Mouse (Mus musculus) ES-CJ7 (cell line): ENCODE results near the gene Wdr4.
"Not testable (repeated sequence)": the region's sequence is repeated elsewhere in the genome, so short reads cannot be mapped to it uniquely, and the experiment has no call there.

Experiments used
- DNase-seq: peaks from one replicate; pipeline ENCODE4 v3.0.0; 2011; ENCODE audit warnings: low read depth, low spot score

Gene Wdr4

DNA sequence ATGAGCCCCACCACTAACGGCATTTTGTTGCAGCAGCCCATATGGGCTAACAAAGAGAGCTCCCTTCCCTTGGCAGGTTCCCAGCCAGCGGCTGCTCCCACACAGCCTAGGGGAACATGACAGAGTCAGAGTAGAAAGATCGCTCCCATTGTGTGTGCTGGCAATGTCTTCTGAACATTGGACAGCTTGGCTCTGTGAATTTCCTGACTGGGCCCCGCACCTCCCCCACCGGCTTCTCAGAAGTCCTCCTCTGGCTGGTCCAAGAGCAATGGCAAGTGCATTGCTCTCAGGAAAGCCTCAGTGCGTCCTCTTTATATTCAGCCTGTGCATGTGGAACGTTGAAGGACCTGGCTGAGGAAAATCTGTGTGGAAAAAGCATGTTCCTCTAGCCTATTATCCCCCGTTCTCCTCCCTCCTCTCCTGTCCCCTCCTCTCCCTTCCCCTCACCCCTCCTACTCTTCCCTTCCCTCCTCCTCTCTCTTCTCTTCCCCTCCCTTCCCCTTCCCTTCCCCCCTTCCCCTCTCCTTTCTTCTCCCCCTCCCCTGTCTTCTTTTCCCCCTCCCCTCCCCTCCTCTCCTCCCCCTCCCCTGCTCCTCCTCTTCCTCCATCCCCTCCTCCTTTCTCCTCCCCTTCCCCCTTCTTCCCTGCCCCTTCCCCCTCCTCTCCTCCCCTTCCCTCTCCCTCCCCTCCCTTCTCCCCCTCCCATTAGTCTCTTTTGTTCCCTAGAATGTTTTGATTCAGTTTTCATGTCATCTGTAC, 16.3 kb upstream of the Wdr4 start:
- no peak for DNase-seq

DNA sequence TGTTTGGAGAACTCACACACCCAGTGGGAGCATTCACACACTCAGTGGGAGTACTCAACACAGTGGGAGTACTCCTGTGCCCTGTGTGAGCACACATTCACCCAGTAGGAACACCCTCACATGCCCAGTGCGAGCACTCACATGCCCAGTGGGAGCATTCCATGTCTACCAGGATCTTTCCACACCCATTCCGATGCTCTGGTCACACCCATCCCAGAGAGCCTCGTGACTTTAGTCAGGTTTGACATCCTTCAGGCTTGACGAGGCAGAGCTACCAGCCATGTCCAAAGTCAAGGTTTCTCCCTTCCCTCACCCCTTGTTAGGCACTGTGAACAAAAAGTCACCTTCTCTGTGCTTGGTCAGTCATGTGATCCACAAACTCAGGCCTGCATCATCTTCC, 15.6 kb upstream of the Wdr4 start:
- DNase-seq = no peak

DNA sequence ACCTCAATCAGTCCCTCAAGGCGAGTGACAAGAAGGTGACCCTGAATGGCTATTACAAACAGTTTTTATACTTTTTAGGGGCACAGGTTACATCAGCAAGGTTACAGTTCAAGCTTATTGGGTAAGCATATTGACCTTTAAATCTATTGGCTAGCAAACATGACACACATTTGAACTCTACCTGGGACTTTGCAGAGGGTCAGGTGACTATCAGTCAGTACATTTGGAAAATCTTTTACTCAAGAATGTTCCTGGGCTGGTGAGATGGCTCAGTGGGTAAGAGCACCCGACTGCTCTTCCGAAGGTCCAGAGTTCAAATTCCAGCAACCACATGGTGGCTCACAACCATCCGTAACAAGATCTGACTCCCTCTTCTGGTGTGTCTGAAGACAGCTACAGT, 12.6 kb upstream of the Wdr4 start:
- DNase-seq = not testable (repeated sequence)

DNA sequence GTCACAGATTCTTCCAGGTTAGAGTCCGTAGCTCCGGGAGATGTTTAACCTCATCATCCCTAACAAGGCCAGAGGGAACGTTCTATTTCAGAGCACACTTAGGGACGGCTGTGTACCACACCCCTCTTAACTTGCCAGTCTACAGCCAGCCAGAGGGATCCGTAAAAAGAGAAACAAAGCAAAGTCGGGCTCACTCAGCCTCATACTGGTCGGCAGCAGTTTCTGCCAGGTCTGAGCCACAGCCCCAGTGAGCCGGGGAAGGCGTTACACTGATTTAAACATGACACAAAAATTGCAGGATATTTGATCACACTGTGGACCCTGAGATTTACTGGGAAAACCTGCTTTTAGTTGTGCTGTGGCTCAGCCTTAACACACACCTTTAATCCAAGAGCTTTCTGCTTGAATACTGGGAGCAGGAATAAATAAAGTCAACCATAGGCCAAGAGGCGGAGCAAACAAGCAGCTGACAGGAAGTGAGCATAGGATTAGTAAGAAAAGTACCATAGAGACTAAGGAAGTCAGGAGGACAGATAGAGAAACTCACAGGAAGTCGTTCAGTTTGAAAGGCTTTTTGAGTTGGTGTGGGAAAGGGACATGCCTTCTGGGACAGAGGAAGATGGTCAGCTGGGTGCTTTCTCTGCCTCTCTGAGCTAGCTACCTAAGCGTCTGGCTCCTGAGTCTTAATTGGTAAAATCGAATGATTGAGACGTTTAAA, 11.8 kb upstream of the Wdr4 start:
- peak; percentile 74 for DNase-seq

DNA sequence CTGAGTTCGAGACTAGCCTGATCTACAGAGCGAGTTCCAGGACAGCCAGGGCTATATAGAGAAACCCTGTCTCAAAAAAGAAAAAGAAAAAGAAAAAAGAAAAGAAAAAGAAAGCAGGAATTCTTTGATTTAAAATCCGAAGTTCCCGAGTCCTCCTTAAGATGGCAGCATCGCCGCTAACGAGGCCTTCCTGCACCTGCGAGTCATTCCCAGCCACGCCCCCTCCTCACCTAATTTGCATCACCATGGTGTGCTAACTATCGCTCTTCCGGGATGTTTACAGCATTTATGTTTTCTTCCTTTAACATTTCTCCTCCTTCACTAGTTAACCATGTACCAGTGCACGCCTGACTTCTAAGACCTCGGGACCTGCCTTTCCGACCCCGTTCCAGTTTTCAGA, 9.5 kb upstream of the Wdr4 start:
- DNase-seq = peak; percentile 91

DNA sequence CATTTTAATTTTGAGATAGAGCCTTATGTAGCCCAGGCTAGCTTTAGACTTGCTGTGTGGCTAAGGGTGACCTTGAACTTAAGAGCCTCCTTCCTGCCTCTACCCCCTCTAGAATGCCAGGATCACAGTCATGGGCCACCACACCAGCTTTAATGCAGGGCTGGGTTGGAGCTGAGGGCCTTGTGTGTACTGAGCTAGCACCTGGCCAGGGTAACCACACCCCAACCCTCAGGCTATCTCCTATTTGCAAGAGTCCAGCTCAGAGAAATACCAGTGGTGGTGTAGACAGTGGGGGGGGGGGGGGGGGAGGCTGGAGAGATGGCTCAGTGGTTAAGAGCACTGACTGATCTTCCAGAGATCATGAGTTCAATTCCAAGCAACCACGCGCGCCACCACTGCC, 6.0 kb upstream of the Wdr4 start:
- DNase-seq = peak; percentile 87

DNA sequence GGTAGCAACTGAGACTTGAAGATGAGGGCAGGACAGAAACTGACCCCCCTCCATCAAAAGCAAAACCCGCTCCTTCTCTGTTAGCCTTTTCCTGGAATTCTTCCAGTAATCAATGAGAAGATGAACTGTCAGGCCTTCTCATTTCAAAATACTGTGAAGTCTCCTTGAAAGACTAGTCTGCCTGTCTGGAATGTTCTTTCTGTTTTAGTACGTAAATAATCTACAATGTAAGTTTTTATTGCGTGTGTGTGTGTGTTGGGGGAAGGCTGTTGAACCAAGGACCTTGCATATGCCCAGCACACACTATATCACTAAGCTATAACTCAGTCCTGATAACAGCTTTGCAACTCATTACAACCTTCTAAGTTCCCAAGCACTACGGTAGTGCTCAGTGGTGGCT, 5.3 kb upstream of the Wdr4 start:
- no peak for DNase-seq

DNA sequence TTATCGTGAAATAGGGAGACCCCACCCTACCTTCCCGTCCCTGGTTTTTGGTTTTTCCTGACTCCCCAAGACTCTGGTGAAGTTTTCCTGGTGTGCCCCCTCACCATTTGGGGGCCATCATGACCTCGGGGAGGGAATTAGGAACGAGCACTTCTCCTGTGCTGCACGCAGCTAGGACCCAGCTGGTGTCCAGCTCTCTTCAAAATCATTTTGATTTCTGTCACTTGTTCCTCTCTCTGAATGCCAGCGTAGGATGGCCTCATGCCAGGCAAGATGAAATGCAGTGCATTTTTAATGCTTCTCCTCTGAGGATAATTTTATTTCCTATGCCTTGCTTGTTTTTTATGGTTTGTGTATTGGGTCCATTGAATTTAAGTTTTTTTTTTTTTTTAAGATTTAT, 2.2 kb upstream of the Wdr4 start:
- no peak for DNase-seq

DNA sequence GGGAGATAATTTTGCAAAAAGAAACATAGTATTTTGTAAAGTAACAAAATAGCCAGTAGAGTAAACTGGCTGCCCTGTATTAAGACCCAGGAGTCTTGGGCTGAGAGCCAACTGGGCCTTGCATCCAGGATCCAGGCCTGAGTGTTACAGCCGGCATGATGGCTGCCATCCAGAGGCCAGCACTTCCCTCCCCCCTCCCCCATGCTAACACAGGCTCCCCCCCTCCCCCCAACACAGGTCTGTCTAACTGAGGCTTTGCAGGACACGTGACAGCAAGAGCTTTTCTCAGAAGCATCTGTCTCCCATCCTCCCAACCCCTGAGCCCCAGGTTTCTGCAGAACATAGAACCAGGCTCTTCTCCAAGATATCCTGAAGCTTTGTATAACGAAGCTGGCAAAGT, 1.1 kb upstream of the Wdr4 start:
- peak; percentile 72 for DNase-seq

DNA sequence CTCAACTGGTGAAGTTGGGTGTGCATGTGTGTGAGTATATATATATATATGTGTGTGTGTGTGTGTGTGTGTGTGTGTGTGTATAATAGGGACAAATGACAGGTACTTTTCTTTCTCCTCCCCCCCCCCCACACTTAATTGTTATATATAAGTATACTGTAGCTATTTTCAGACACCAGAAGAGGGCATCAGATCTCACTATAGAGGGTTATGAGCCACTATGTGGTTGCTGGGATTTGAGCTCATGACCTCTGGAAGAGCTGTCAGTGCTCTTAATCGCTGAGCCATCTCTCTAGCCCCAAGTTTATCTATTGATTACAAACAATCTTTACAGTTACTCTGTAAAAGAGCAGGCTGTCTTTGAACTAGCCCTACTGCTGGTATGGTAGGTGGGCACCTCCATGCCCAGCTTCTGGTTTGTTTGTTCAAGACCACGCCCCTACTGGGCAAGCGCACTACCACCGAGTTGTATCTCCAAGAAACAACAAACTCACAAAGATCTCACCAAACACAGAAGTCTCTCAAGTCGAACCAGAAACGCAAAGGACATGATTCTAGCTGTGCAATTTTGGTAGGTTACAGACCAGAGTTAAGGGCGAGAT, 335 bp downstream of the Wdr4 start:
- DNase-seq = peak; percentile 66

DNA sequence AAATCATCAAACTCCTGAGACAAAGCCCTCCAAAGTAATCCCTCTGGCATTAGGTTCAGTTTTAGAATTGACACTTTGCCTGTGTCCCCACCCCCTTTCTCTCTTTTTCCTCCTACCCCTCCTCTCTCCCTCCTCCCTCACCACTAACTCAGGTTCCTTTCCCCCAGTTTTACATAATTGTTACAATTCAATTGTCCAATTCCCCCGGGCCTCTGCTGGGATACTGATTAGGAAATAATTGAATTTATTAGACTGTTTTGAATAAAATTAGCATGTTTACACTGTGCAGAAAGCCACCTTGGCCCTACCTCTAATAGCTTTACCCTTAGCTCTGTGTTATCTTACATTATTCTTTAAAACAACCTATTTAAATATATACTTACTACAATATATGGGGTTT, 5.1 kb downstream of the Wdr4 start:
- no peak for DNase-seq

DNA sequence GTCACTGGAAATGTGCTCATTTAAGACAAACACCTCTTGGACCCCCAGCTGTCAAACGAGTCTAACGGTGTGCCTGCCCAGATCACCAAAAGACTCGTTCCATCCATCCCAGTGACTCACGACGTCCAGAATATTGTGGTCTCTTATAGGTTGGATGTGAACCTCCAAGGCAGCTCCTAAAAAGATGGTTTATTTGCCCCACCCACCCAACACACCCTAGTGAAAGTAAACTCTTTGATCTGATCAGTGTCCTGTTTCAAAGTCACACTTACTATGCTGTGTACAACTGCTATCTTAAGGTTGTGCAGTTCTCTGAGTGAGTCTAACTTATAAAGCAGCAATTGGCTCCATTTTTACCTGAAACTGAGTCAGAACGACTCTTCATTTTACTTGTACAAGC, 7.2 kb downstream of the Wdr4 start:
- DNase-seq = no peak

DNA sequence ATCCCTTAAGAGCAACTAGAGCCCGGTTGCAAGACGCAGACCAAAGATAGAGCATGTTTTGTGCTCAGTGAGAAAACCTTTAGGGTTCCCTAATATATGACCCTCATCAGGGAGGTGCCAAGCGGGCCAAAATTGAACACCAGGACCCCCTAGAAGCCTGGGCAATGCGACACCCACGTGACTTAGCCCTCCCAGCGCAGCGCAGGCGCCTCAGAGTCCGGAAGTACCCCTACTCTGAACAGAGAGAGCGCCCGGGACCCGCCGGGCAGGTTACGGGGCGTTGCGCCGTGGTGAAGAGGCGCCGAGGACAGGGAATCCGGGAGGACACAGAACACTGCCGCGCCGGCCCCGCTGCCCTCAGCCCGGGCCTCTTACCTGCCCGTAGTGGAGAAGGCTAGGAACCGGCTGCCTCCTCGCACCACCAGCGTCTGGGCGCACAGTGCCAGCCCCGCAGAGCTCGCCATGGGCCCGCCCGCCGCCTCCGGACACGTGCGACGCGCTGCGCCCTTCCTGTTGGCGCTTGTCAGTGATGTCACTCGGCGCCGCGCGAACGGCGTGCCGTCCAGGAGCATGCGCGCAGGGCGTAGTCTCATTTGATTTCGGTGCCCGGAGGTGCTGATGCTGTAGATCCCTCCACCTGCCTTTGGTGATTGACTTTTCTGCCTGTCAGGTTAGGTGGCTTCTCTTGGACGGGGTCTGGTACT, 7.8 kb downstream of the Wdr4 start:
- peak; percentile 96 for DNase-seq

DNA sequence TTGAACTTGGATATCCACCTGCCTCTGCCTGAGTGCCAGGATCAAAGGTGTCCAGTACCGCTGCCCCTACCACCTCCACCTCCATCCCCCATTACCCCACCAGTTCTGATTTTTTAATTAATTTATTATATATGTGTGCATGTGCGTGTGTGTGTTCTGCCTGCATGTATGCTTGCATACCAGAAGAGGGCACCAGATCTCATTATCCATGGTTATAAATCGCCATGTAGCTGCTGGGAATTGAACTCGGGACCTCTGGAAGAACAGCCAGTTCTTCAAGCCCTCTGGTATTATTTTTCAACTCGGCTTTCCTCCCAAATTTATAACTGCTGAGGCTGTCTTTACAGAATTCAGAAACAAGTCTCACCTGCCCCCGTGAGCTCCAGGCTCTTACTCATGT, 8.8 kb downstream of the Wdr4 start:
- peak; percentile 71 for DNase-seq

DNA sequence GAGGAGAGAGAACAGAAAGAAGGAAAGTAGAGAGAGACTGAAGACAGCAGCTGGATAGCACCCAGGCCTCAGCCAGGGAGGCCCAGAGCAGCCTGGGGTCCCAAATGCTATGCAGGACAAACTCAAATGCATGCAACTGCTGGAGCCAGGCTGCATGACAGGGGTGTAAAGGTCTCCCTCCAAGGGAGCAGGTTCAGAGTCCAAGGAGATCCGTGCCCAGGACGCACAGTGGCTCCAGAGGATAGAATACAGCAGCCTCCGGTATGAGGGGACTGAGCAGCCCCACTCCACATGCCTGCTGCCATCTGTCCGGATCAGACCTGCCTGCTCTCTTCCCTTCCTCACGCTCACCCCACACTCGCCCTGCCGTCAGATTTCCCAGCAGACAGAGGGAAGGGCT, 13.5 kb downstream of the Wdr4 start:
- no peak for DNase-seq

DNA sequence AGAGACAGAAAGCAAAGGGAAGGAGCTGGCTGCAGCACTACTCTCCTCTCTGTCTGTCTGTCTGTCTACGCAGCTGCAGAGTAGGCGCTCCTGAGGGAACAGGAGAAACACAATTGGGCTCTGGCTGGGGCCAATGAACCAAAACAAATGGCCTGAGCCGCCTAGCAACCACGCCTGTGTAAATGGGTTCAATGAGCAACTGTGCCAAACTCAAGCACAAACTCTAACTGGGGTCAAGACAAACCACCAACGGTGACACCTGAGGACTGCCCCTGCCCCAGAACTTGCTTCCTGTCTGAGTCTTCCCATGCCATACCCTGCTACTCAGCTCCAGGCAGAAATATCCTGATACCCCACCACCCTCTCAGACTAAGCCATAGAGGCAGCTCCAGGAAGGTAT, 14.8 kb downstream of the Wdr4 start:
- DNase-seq = no peak

DNA sequence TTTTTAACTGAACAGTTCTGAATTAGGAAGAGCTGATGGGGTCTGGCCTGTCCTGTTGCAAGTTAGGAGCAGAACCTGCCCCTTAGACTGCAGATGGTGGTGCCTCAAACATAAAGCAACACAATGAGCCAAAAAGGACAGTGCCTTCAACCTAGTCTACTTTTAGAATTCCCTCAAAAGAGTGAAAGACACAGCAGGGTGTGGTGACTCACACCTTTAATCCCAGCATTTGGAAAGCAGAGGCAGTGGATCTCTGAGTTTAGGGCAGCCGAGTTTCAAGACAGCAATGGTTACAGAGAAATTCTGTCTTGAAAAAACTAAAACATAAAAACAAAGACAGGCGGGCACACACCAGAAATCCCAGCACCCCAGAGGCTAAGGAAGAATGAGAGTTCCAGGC, 15.8 kb downstream of the Wdr4 start:
- no peak for DNase-seq

DNA sequence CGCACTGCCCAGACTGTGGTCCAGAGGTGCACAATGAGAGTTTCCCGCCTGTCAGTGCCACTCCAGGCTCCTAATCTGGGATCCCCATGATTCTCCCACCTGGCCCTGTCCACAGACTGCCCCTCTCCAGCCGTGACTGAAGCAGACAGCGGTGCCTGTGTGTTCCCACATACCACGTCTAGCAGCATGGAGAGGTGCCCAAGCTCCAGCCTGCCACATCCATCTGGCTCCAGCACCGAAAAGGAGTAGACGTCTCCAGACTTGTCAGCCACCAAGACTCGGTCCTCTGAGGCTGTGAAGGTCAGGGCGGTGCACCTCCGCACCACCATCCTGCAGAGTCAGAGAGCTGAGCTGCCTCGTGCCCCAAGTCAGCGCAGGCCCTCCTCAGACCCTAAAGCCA, 16.4 kb downstream of the Wdr4 start:
- no peak for DNase-seq

DNA sequence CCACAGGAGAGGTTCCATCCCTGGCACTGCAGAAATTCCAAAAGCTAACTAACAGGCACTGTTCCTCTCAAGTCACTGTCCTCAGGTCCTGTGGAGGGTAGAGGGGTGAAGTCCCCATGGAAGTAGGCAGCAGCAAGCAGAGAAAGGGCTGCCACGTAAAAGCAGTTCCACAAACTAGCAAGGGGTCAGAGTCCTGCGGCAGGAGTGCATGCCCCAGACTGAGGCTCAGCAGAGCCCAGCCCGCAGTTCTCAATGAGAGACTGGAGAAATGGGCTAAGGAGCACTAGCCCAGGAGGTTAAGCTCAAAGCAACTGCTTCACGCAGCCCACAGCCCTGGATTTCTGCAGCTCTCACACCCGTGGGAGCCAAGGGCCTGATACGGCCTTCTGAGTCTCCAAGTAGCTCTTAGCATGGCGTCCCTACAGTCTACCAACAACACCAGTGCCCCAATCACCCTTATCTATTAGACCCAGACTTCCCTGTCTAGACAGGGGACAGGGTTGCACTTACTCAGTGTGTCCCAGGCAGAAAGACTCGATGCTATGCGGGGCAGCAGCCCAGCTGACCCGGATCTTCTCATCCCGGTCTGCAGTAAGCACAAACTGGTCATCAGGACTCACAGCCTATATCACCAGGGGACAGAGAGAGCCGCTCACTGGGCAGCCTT, 17.4 kb downstream of the Wdr4 start:
- no peak for DNase-seq

DNA sequence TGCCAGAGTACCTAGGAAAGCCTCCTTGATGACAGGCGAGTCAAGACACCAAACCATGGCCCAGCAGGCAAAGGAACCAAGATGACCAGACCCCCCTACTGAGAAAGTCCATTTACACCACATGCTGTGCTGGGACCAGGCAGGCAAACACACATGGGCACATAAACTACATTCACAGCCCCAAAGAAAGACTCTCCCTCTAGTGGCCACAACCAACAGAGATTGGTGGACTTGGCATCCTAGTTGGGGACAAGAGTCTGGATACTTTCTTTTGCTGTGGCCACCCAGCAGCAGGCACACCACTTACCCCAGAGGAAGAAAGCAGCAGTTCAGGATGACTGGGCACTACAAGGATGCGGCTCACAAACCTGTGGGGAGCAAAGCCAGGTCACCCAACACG, 18.9 kb downstream of the Wdr4 start:
- no peak for DNase-seq

DNA sequence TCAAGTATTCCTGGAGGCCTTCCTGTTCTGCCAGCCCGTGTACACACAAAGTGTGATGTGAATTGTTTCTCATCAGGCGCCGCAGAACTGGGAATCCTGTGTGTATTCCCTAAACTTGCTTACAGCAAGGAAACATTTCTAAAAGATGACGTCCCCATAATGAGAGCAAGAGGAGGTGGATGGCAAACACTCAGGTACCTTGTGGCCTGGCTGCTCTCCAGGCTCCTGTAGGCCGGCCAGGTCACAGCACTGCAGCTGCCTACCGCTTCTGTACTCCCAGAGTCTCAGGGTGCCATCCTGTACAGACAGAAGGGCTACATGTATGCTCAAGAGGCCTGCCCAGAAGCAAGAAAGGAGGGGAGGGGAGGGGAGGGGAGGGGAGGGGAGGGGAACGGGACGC, 19.4 kb downstream of the Wdr4 start:
- DNase-seq = no peak

DNA sequence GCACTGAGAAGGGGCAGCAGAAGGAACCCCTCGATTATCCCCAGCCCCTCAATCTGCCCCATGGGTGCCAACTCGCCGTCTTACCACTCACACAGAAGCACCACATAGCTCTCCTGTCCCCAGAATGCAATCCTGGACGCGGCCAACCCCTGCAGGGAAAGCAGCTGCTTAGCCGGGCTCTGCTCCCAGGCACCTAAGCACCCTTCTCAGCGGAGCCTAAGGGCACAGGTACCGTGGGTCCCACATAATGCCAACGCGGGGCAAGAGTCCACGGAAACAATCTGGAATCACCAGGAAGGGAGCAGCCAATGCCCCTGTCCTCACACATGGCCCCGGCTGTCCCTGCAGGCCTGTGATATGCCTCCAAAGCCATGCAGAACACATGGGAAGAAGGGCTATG, 20.1 kb downstream of the Wdr4 start:
- DNase-seq = no peak
